Mouse (Mus musculus): ENCODE results near the gene Snx9. TPM values are rescaled to one million over a fixed set of nuclear protein-coding genes. Genes with fewer than 3 reads are reported as not detected.

The Snx9 gene
- polyA plus RNA-seq, 1 experiment = 35.2 TPM

DNA sequence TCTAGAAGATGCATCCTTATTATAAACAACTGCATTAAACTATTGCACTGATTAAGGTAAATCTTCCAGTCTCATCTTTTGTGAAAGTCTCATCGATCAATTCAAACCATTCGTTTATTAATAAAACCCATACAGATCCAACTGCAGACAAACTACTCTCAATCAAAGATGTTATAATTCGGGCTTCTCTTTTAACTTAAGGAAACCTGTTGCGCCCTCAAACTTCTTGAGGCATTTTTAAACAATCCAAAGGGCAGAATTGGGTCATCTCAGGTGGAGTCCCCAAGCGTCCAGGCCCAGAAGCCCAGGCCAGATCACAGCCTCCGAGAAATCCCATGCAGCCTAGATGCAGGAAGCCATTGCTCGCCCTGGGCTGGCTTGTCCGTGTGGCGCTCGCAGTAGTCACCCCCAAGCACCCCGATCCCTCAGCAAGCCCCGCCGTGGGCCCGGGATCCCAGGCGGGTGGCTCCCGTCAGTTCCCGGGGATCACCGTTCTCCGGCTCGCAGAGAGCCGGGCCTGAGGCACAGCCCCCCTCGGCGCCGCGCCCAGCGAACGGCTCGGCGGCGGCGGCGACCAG lies 490 bp upstream of the Snx9 start:
- peaks cover 29% of the 10 kb centered on the region for H3K36me3 ChIP-seq (replicated peaks; ENCODE audit: low read length)
- peaks cover 58% of the 10 kb centered on the region for H3K4me1 ChIP-seq
- H3K27me3 ChIP-seq (replicated peaks) = no peaks in the 10 kb centered on the region
- H3K4me3 ChIP-seq (replicated peaks) = peak overlapping the region; percentile 95
- no peak for TF ChIP-seq FLI1 (IDR thresholded peaks at IDR 0.05; ENCODE audit: low read length)
- TF ChIP-seq GATA1 (IDR thresholded peaks at IDR 0.05; ENCODE audit: borderline replicate concordance, low read length) = no peak
- peaks cover 10% of the 10 kb centered on the region for H3K9me3 ChIP-seq

GRCm38 (mm10) chr17:5841943-5842273 lies 779 bp downstream of the Snx9 start:
- TF ChIP-seq GATA1 (IDR thresholded peaks at IDR 0.05; ENCODE audit: borderline replicate concordance, low read length) = no peak
- no peak for TF ChIP-seq FLI1 (IDR thresholded peaks at IDR 0.05; ENCODE audit: low read length)
- peaks cover 69% of the 10 kb centered on the region for H3K4me1 ChIP-seq
- peaks cover 26% of the 10 kb centered on the region for H3K36me3 ChIP-seq (replicated peaks; ENCODE audit: low read length)
- H3K4me3 ChIP-seq (replicated peaks) = peak overlapping the region; percentile 95
- H3K9me3 ChIP-seq = peaks cover 1% of the 10 kb centered on the region; the same call in 1 of the 2 replicates
- H3K27me3 ChIP-seq (replicated peaks) = no peaks in the 10 kb centered on the region

- no peaks in the 10 kb centered on the region for H3K27me3 ChIP-seq (replicated peaks)
- no peaks in the 10 kb centered on the region for H3K9me3 ChIP-seq
- TF ChIP-seq GATA1 (IDR thresholded peaks at IDR 0.05; ENCODE audit: borderline replicate concordance, low read length) = no peak
- TF ChIP-seq FLI1 (IDR thresholded peaks at IDR 0.05; ENCODE audit: low read length) = no peak
- peaks cover 18% of the 10 kb centered on the region for H3K36me3 ChIP-seq (replicated peaks; ENCODE audit: low read length)
- peak overlapping the region; percentile 95 for H3K4me3 ChIP-seq (replicated peaks)
- peaks cover 65% of the 10 kb centered on the region for H3K4me1 ChIP-seq
These were observed 2.0 kb downstream of the Snx9 start for GRCm38 (mm10) chr17:5842988-5843640.

- H3K9me3 ChIP-seq = no peaks in the 10 kb centered on the region
- H3K4me1 ChIP-seq = peaks cover 61% of the 10 kb centered on the region
- peak overlapping the region; percentile 25 for H3K4me3 ChIP-seq (replicated peaks)
- TF ChIP-seq FLI1 (IDR thresholded peaks at IDR 0.05; ENCODE audit: low read length) (no peak), GATA1 (IDR thresholded peaks at IDR 0.05; ENCODE audit: borderline replicate concordance, low read length) (no peak)
- peaks cover 19% of the 10 kb centered on the region for H3K36me3 ChIP-seq (replicated peaks; ENCODE audit: low read length)
- no peaks in the 10 kb centered on the region for H3K27me3 ChIP-seq (replicated peaks)
These were observed 2.5 kb downstream of the Snx9 start for GRCm38 (mm10) chr17:5843641-5843990.

DNA sequence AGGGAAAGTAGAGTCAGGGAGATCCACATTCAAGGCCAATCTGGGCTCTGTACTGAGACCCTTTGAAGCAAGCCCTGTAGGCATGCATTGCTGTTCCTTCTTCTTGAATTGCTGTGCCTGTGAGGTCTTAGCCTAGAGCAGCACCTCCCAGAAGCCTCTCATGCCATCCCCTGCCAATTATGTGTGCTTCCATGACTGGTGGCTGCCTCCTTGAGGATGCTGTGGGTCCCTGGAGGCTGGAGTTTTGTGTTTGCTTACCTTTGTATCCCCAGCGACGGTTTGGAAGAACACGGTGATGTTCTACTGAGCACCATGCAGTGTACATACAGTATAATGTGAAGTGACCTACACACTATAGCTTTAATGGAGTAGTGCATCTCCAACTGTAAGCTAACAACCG lies 4.2 kb downstream of the Snx9 start:
- Histone ChIP-seq H3K9me3 (no peaks in the 10 kb centered on the region), H3K36me3 (replicated peaks; ENCODE audit: low read length) (peaks cover 30% of the 10 kb centered on the region), H3K27me3 (replicated peaks) (no peaks in the 10 kb centered on the region), H3K4me1 (peaks cover 64% of the 10 kb centered on the region), H3K4me3 (replicated peaks) (no peak overlapping the region)
- TF ChIP-seq FLI1 (IDR thresholded peaks at IDR 0.05; ENCODE audit: low read length) (no peak), GATA1 (IDR thresholded peaks at IDR 0.05; ENCODE audit: borderline replicate concordance, low read length) (no peak)

- H3K4me1 ChIP-seq = peaks cover 71% of the 10 kb centered on the region
These were observed 5.0 kb downstream of the Snx9 start for GRCm38 (mm10) chr17:5846101-5846500.

DNA sequence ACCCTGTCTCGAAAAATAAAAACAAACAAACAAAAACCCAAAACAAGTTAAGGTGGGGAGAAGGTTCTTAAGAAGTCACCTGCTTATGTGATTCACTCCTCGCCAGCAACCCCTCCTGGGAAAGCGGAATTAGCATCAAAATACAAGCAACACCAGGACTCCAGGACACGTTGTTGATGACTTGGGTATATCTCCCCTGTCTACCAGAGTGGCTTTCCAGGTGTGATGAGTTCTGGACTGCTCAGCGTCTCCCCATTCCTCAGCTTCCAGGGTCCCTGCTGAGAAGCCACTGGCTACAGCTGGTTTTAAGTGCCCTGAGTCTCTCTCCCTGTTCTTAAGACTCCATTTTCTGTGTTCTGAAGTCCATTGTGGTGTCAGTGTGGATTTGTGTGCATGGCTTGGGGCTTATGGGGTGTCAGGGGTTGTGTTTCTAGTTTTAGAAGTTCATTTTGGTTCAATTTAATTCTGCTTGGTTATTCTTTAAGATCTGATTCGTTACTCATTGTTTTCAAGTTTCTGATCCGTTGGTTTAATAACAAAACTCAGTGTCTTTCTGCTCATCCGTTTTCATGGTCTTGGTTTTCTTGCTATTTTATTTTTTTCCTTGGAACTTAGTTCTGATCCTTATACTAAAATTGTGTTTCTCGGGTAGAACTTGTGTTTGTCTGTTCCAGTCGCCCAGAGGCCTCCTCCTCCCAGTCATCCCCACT lies 7.7 kb downstream of the Snx9 start:
- Histone ChIP-seq H3K27me3 (replicated peaks) (no peaks in the 10 kb centered on the region), H3K36me3 (replicated peaks; ENCODE audit: low read length) (peaks cover 42% of the 10 kb centered on the region), H3K9me3 (peaks cover 2% of the 10 kb centered on the region; the same call in 1 of the 2 replicates), H3K4me3 (replicated peaks) (peak overlapping the region; percentile 73), H3K4me1 (peaks cover 83% of the 10 kb centered on the region)
- TF ChIP-seq FLI1 (IDR thresholded peaks at IDR 0.05; ENCODE audit: low read length) (no peak), GATA1 (IDR thresholded peaks at IDR 0.05; ENCODE audit: borderline replicate concordance, low read length) (no peak)

More at GRCm38 (mm10) chr17:5846101-5846500, 5.0 kb downstream of the Snx9 start:
- H3K4me3 ChIP-seq (replicated peaks) = no peak overlapping the region
- no peaks in the 10 kb centered on the region for H3K9me3 ChIP-seq
- peaks cover 34% of the 10 kb centered on the region for H3K36me3 ChIP-seq (replicated peaks; ENCODE audit: low read length)
- TF ChIP-seq GATA1 (IDR thresholded peaks at IDR 0.05; ENCODE audit: borderline replicate concordance, low read length) (no peak), FLI1 (IDR thresholded peaks at IDR 0.05; ENCODE audit: low read length) (no peak)
- no peaks in the 10 kb centered on the region for H3K27me3 ChIP-seq (replicated peaks)

DNA sequence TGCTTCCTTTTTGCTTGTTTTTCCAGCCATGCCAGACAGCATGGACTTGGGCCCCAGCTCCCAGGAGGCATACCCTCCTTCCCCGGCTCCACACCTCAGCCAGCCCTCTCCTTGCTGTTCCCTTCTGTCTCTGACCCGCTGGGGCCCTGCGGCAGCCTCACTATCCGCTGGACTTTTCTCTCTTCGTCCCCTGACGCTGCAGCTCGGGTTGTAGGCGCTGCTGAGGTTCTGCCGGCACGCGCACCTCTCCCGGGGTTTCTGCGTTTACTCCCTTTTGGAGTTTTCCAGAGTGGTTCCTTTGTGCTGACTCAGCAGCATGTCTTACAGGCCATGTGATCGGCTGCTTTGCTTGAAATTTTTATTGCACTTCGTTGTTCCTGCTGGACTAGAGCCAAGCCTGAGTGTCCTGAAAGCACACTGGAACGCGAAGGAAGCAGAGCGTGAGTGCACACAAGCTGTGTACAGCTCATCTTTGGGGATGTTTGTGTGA lies 8.3 kb downstream of the Snx9 start:
- Histone ChIP-seq H3K4me3 (replicated peaks) (peak overlapping the region; percentile 73), H3K36me3 (replicated peaks; ENCODE audit: low read length) (peaks cover 48% of the 10 kb centered on the region), H3K27me3 (replicated peaks) (no peaks in the 10 kb centered on the region), H3K9me3 (peaks cover 6% of the 10 kb centered on the region; the same call in 1 of the 2 replicates), H3K4me1 (peaks cover 83% of the 10 kb centered on the region)
- TF ChIP-seq GATA1 (IDR thresholded peaks at IDR 0.05; ENCODE audit: borderline replicate concordance, low read length) (no peak), FLI1 (IDR thresholded peaks at IDR 0.05; ENCODE audit: low read length) (no peak)

DNA sequence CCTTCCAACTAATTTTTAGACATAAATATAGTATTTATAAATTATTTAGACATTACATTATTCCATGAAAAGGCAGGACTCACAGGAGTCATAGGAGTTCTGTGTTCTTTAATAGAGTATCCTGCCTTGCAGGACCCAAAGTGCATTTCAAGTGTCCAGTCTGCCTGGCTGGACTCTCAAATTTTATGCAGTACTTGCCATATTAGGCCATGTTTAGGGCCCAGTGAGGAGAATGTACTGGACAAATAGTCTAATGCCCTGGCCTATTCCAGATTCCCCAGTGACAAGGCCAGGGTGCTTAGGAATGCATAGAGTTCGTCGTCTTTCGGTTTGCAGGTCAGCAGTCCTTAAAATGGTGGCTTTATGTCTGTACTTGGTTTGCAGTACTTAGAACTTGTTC lies 8.9 kb downstream of the Snx9 start:
- no peaks in the 10 kb centered on the region for H3K27me3 ChIP-seq (replicated peaks)
- peaks cover 8% of the 10 kb centered on the region; the same call in 1 of the 2 replicates for H3K9me3 ChIP-seq
- H3K36me3 ChIP-seq (replicated peaks; ENCODE audit: low read length) = peaks cover 54% of the 10 kb centered on the region
- peaks cover 78% of the 10 kb centered on the region for H3K4me1 ChIP-seq
- H3K4me3 ChIP-seq (replicated peaks) = no peak overlapping the region
- no peak for TF ChIP-seq FLI1 (IDR thresholded peaks at IDR 0.05; ENCODE audit: low read length)
- no peak for TF ChIP-seq GATA1 (IDR thresholded peaks at IDR 0.05; ENCODE audit: borderline replicate concordance, low read length)

DNA sequence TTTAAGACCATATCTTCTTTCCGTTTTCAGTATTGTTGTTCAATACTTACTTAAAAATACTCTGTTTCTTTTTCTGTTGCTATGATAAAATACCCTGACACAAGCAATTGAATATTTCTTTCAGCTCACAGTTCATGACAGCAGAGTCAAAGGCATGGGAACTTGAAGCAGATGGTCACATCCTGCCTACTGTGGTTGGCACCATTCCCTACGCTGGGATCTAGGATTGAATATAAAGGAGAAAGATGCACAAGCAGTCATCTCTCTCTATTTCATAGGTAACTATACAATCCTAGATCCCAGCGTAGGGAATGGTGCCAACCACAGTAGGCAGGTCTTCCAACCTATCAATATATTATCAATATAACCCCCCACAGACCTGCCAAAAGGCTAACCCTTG lies 9.3 kb downstream of the Snx9 start:
- TF ChIP-seq GATA1 (IDR thresholded peaks at IDR 0.05; ENCODE audit: borderline replicate concordance, low read length) (no peak), FLI1 (IDR thresholded peaks at IDR 0.05; ENCODE audit: low read length) (no peak)
- no peaks in the 10 kb centered on the region for H3K27me3 ChIP-seq (replicated peaks)
- H3K36me3 ChIP-seq (replicated peaks; ENCODE audit: low read length) = peaks cover 52% of the 10 kb centered on the region
- H3K4me3 ChIP-seq (replicated peaks) = no peak overlapping the region
- peaks cover 8% of the 10 kb centered on the region; the same call in 1 of the 2 replicates for H3K9me3 ChIP-seq
- H3K4me1 ChIP-seq = peaks cover 75% of the 10 kb centered on the region
